Mouse (Mus musculus): ENCODE data around the gene Snrnp25. TPM values are rescaled to one million over a fixed set of nuclear protein-coding genes. Genes with fewer than 3 reads are reported as not detected.

The Snrnp25 gene
- polyA plus RNA-seq, 1 experiment from 2014 or later: 108 TPM

DNA sequence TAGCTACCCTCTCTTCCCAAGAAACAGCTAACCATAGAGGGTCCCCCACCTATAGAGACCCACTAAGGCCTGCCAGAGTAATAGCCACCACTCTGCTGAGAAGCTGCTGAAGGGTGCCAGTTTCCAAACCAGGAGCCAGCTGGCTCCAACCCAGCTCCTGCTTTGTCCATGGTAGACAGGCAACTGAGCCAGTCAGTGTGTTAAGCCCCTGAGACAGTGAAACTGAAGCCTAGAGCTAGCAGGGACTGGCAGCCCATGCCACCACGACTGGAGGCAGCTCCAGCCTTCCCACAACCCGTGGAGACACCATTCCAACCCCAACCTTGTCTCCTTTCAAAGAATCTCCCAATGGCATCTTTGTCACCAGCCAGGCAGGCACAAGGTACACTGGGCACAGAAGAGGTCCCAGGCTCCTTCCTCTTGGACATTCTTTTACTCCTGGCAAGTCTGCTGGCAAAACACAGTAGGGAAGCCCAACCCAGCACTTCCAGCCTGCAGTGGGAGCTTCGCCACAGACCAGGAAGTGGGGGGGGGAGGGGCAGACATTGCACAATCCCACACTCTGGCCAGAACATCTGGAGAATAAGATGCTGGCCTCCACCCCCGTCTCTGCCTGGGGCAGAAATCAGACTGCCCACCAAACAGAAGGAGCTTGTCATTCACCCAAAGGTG, 19.4 kb downstream of the Snrnp25 start:
- Histone ChIP-seq H3K4me3 (ENCODE audit: low read depth, low read length) (no peak overlapping the region), H3K9ac (ENCODE audit: low read length) (no peak overlapping the region), H3K4me2 (ENCODE audit: low read depth, severe bottlenecking) (peak overlapping the region; percentile 3; the same call in 1 of the 2 replicates), H3K36me3 (ENCODE audit: control insufficient read depth, insufficient read depth, low read length) (no peaks in the 10 kb centered on the region; the same call in 1 of the 2 replicates), H3K9me3 (ENCODE audit: control insufficient read depth, low read length) (no peaks in the 10 kb centered on the region), H3K4me1 (ENCODE audit: control insufficient read depth, insufficient read depth, low read length) (peaks cover 33% of the 10 kb centered on the region), H3K27me3 (ENCODE audit: control insufficient read depth, insufficient read depth, low read length) (no peaks in the 10 kb centered on the region), H3K27ac (replicated peaks; ENCODE audit: low read depth, low read length) (peak overlapping the region; percentile 83)
- DNase-seq (ENCODE audit: low spot score): peak; percentile 67
- 23% methylated on average over 4 of the region's 4 CpGs for WGBS
- no peak for ATAC-seq (ENCODE audit: insufficient number of reproducible peaks, low FRiP score, low TSS enrichment, low read depth)

DNA sequence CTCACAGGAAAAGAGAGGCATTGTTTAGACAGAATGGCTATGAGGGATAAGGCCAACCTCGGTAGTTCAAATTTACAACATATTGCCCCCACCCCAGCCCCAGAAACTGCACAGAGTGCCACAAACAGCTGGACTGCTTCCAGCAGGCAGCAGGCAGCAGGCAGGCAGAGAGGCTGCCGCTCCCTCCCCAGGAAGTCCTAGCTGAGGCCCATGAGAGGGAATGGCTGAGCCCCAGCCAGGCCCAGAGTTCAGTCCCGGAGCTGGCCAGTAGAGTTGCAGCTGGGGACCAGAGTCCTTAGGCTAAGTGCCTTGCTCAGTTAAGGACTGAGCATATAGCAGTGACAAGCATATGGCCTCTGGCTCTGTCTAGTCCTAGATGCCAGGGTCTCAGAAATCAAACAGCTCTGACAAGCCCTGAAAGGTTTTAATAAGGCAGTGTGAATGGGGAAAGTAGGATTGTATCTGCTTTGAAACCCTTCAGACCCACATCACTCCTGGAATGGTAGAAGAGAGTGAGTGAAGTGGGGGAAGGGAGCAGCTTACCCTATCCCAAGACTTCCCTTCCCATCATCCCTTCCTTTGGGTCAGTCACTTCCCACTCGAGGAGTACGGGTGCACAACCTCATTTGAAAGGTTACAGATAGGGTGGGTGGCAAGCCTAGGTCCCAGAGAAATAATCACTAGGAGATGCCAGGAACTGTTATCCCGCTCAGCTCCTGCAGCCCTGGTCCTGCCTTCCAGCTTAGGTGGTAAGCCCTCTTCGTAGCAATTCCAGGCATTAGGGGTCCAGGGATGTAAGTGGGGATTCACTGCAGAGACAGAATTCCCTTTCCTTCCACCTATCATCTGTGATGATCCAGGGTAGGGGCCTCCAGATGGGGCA, 20.2 kb downstream of the Snrnp25 start:
- peak overlapping the region; percentile 83 for H3K27ac ChIP-seq (replicated peaks; ENCODE audit: low read depth, low read length)
- ATAC-seq (ENCODE audit: insufficient number of reproducible peaks, low FRiP score, low TSS enrichment, low read depth) (0 out of 2 replicates have a peak, but pooled peaks have one; percentile 17), DNase-seq (ENCODE audit: low spot score) (peak; percentile 51)
- no peak overlapping the region; the same call in 1 of the 2 replicates for H3K4me2 ChIP-seq (ENCODE audit: low read depth, severe bottlenecking)
- 49% methylated on average over 7 of the region's 7 CpGs for WGBS
- H3K4me3 ChIP-seq (ENCODE audit: low read depth, low read length): no peak overlapping the region
- H3K36me3 ChIP-seq (ENCODE audit: control insufficient read depth, insufficient read depth, low read length): no peaks in the 10 kb centered on the region; the same call in 1 of the 2 replicates
- H3K9me3 ChIP-seq (ENCODE audit: control insufficient read depth, low read length): no peaks in the 10 kb centered on the region
- no peaks in the 10 kb centered on the region for H3K27me3 ChIP-seq (ENCODE audit: control insufficient read depth, insufficient read depth, low read length)
- H3K4me1 ChIP-seq (ENCODE audit: control insufficient read depth, insufficient read depth, low read length): peaks cover 32% of the 10 kb centered on the region
- no peak overlapping the region for H3K9ac ChIP-seq (ENCODE audit: low read length)

DNA sequence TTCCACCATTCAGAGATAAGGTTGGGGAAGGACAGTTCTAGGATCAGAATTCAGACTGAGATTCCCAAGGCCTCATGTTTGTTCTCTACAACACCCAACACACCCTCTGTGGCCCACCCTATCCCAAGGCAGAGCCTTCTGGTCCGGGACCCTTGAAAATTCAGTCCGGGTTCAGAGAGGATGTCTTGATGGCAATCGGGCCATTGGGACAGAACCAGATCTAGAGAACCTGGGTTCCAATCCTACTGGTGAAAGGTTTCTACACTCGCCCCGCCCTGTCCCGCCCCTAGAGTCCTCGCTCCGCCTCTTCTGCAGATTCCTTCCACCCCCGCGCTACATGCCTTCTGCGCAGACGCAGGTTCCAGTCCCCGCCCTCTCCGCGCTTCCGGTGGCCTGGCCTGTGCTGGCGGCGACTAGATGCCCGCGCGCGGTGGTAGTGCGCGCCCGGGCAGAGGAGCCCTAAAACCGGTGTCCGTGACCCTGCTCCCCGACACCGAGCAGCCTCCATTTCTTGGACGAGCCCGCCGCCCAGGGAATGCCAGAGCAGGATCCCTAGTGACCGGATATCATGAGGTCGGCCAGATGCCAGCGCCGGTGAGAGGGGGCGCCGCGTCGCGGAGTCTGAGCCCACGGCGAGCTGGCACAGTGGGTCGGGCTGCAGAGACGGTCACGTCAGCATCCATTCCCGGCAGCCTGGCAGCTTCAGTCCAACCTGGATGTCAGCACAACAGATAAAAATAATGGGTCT, 21.1 kb downstream of the Snrnp25 start, which contains the start of gene Mpg:
Mpg (plus strand) TSS at position 382 of the 748 bp plus-strand sequence.
- 4% methylated on average over 47 of the region's 47 CpGs for WGBS

DNA sequence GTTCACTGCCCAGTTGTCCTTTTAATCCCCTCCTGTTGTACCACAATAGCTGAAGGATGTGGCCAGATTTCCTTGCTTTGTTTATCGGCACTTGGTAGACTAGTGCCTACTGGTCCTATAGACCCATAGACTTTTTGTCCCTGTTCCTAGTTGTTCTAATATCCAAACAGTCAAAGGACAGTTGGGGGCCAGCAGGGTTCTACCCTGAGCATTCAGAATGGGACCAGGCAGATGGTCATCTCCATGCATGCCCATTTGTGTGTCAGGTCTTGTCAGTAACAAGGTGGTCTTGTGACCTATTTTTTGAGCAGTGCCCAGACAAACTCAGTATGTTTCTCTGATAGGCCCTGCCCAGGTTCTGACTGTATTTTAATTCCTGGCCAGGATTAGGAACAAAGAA, 21.8 kb downstream of the Snrnp25 start:
- Histone ChIP-seq H3K27ac (replicated peaks; ENCODE audit: low read depth, low read length) (no peak overlapping the region), H3K4me3 (ENCODE audit: low read depth, low read length) (peak overlapping the region; percentile 51), H3K4me2 (ENCODE audit: low read depth, severe bottlenecking) (peak overlapping the region; percentile 62), H3K36me3 (ENCODE audit: control insufficient read depth, insufficient read depth, low read length) (peaks cover 3% of the 10 kb centered on the region; the same call in 1 of the 2 replicates), H3K9ac (ENCODE audit: low read length) (peak overlapping the region; percentile 72), H3K4me1 (ENCODE audit: control insufficient read depth, insufficient read depth, low read length) (peaks cover 24% of the 10 kb centered on the region), H3K27me3 (ENCODE audit: control insufficient read depth, insufficient read depth, low read length) (no peaks in the 10 kb centered on the region), H3K9me3 (ENCODE audit: control insufficient read depth, low read length) (no peaks in the 10 kb centered on the region)
- 66% methylated on average over 1 of the region's 1 CpGs for WGBS
- no peak for DNase-seq (ENCODE audit: low spot score)
- ATAC-seq (ENCODE audit: insufficient number of reproducible peaks, low FRiP score, low TSS enrichment, low read depth): no peak

More for the DNA sequence above, 21.1 kb downstream of the Snrnp25 start, which contains the start of gene Mpg:
- peak; percentile 90 for DNase-seq (ENCODE audit: low spot score)
- Histone ChIP-seq H3K27ac (replicated peaks; ENCODE audit: low read depth, low read length) (peak within 1 kb of the TSS; percentile 83), H3K4me3 (ENCODE audit: low read depth, low read length) (peak within 1 kb of the TSS; percentile 51), H3K36me3 (ENCODE audit: control insufficient read depth, insufficient read depth, low read length) (no peaks in the 10 kb centered on the region; the same call in 1 of the 2 replicates), H3K9ac (ENCODE audit: low read length) (peak within 1 kb of the TSS; percentile 72), H3K4me1 (ENCODE audit: control insufficient read depth, insufficient read depth, low read length) (peaks cover 24% of the 10 kb centered on the region), H3K27me3 (ENCODE audit: control insufficient read depth, insufficient read depth, low read length) (no peaks in the 10 kb centered on the region), H3K9me3 (ENCODE audit: control insufficient read depth, low read length) (no peaks in the 10 kb centered on the region), H3K4me2 (ENCODE audit: low read depth, severe bottlenecking) (peak within 1 kb of the TSS; percentile 62)
- ATAC-seq (ENCODE audit: insufficient number of reproducible peaks, low FRiP score, low TSS enrichment, low read depth): peak; percentile 73; the same call in 1 of the 2 replicates

DNA sequence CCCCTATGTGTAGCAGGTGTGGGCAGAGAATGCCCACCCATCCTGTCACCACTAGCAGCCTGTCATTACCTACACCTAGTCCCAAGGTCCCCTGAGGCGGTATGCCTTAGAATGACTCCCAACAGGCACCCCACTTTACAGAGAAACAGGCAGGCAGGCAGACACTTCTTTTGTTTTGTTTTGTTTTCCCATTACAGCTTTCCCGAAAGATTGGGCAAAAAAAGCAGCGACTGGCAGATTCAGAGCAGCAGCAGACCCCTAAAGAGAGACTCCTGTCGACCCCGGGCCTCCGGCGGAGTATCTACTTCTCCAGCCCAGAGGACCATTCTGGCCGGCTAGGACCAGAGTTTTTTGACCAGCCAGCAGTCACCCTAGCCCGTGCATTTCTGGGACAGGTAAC, 22.3 kb downstream of the Snrnp25 start:
- H3K27ac ChIP-seq (replicated peaks; ENCODE audit: low read depth, low read length): no peak overlapping the region
- H3K4me1 ChIP-seq (ENCODE audit: control insufficient read depth, insufficient read depth, low read length): peaks cover 19% of the 10 kb centered on the region
- no peak overlapping the region for H3K9ac ChIP-seq (ENCODE audit: low read length)
- no peaks in the 10 kb centered on the region for H3K9me3 ChIP-seq (ENCODE audit: control insufficient read depth, low read length)
- H3K4me3 ChIP-seq (ENCODE audit: low read depth, low read length): no peak overlapping the region
- DNase-seq (ENCODE audit: low spot score): no peak
- ATAC-seq (ENCODE audit: insufficient number of reproducible peaks, low FRiP score, low TSS enrichment, low read depth): no peak
- no peak overlapping the region for H3K4me2 ChIP-seq (ENCODE audit: low read depth, severe bottlenecking)
- H3K27me3 ChIP-seq (ENCODE audit: control insufficient read depth, insufficient read depth, low read length): no peaks in the 10 kb centered on the region
- WGBS: 87% methylated on average over 9 of the region's 9 CpGs
- H3K36me3 ChIP-seq (ENCODE audit: control insufficient read depth, insufficient read depth, low read length): peaks cover 5% of the 10 kb centered on the region; the same call in 1 of the 2 replicates

DNA sequence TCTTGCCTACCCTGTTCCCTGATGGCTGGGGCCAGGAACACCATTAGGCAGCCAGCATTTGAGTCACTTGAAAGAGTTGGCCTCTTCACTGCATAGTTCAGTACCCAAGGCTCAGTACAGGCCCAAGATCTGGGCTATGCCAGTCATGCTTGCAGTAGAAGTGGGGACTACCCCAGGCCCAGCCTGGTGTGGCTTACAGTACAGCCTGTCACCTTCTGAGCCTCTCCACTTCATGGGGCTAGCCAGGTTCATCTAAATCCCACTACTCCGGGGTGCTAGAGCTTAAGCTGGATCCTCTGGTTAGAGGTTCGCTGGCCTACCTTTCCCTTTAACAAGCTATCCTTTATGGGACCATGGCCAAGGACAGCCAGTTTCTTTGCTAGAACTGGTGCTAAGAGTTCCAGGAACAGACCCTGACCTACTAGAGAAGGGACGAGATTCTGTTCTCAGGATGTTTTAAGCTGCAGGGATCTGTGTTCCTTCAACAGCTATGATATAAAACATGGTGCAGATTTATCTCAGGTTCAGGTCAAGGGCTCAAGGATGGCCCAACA, 23.2 kb downstream of the Snrnp25 start:
- no peak for ATAC-seq (ENCODE audit: insufficient number of reproducible peaks, low FRiP score, low TSS enrichment, low read depth)
- no peak for DNase-seq (ENCODE audit: low spot score)
- Histone ChIP-seq H3K9ac (ENCODE audit: low read length) (no peak overlapping the region), H3K4me2 (ENCODE audit: low read depth, severe bottlenecking) (no peak overlapping the region), H3K27me3 (ENCODE audit: control insufficient read depth, insufficient read depth, low read length) (no peaks in the 10 kb centered on the region), H3K36me3 (ENCODE audit: control insufficient read depth, insufficient read depth, low read length) (peaks cover 6% of the 10 kb centered on the region; the same call in 1 of the 2 replicates), H3K4me3 (ENCODE audit: low read depth, low read length) (no peak overlapping the region), H3K27ac (replicated peaks; ENCODE audit: low read depth, low read length) (no peak overlapping the region), H3K4me1 (ENCODE audit: control insufficient read depth, insufficient read depth, low read length) (peaks cover 16% of the 10 kb centered on the region), H3K9me3 (ENCODE audit: control insufficient read depth, low read length) (no peaks in the 10 kb centered on the region)
- 93% methylated on average over 3 of the region's 3 CpGs for WGBS

DNA sequence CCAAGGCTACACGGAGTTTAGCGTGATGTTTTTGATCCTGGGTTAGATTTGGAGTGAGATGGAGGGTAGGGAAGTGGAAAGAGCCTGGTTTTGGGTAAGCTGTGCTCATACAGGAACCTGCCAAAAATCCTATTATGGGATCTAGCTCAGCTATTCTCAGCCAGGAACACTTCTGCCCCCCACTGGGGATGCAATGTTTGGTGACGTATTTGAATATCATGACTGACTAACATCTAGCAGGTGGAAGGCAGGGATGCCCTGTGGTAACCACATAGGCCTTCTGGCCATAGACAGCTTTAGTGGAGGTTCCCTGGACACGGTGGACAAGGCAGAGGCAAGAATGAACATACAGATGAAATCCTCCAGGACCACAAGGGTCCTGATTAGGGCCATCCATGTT, 25.0 kb downstream of the Snrnp25 start:
- ATAC-seq (ENCODE audit: insufficient number of reproducible peaks, low FRiP score, low TSS enrichment, low read depth): no peak

More for the DNA sequence above, 25.0 kb downstream of the Snrnp25 start:
- Histone ChIP-seq H3K36me3 (ENCODE audit: control insufficient read depth, insufficient read depth, low read length) (peaks cover 6% of the 10 kb centered on the region; the same call in 1 of the 2 replicates), H3K27me3 (ENCODE audit: control insufficient read depth, insufficient read depth, low read length) (no peaks in the 10 kb centered on the region), H3K4me2 (ENCODE audit: low read depth, severe bottlenecking) (no peak overlapping the region), H3K9me3 (ENCODE audit: control insufficient read depth, low read length) (no peaks in the 10 kb centered on the region), H3K4me1 (ENCODE audit: control insufficient read depth, insufficient read depth, low read length) (peaks cover 8% of the 10 kb centered on the region), H3K27ac (replicated peaks; ENCODE audit: low read depth, low read length) (no peak overlapping the region), H3K4me3 (ENCODE audit: low read depth, low read length) (no peak overlapping the region), H3K9ac (ENCODE audit: low read length) (no peak overlapping the region)
- DNase-seq (ENCODE audit: low spot score): no peak
- 89% methylated on average over 4 of the region's 4 CpGs for whole genome bisulfite sequencing
